Mouse (Mus musculus) olfactory bulb, adult 2 months (tissue): ENCODE results near the gene Atl3. TPM values are rescaled to one million over a fixed set of nuclear protein-coding genes. Genes with fewer than 3 reads are reported as not detected.

Experiments used
- H3K27ac ChIP-seq: fragments of 200-500 bp; 2 replicates; pipeline ENCODE4 v1.5.1; 2012; ENCODE audit warnings: low read depth, low read length; ENCODE audit not compliant: insufficient read depth
- H3K4me1 ChIP-seq: fragments of 200-500 bp; 2 replicates; pipeline ENCODE4 v1.6.1; 2012; ENCODE audit warnings: low read length; ENCODE audit not compliant: control insufficient read depth, insufficient read depth
- H3K4me3 ChIP-seq: fragments of 200-500 bp; 2 replicates; pipeline ENCODE4 v1.5.1; 2012; ENCODE audit warnings: mild to moderate bottlenecking, low read depth, low read length, moderate library complexity; ENCODE audit not compliant: insufficient read depth
- CTCF ChIP-seq: fragments of 200-500 bp; IDR thresholded peaks from 2 replicates; pipeline ENCODE4 v1.5.1; 2012; ENCODE audit warnings: low read depth, mild to moderate bottlenecking, low read length, moderate library complexity; ENCODE audit not compliant: insufficient read depth
- POLR2A ChIP-seq: fragments of 200-500 bp; IDR thresholded peaks from 2 replicates; pipeline ENCODE4 v1.6.1; 2012; ENCODE audit warnings: mild to moderate bottlenecking, low read depth, low read length, moderate library complexity; ENCODE audit not compliant: insufficient read depth
- WGBS: fragments of 180-500 bp; shearing (Covaris S2); methylation state at CpG from one replicate; pipeline ENCODE4 v1.1.7; 2018; 5-methylcytosine and 5-hydroxymethylcytosine counted together
- polyA plus RNA-seq: library from polyadenylated mRNA; stranded (reverse); fragments of >200 nt; gene quantifications from 2 replicates; pipeline ENCODE4 v1.2.4, GENCODE M21; 2012; ENCODE audit warnings: low replicate concordance; ENCODE audit not compliant: missing spikeins, insufficient read depth, insufficient read length

Gene Atl3
- polyA plus RNA-seq, 1 experiment, result not detected

DNA sequence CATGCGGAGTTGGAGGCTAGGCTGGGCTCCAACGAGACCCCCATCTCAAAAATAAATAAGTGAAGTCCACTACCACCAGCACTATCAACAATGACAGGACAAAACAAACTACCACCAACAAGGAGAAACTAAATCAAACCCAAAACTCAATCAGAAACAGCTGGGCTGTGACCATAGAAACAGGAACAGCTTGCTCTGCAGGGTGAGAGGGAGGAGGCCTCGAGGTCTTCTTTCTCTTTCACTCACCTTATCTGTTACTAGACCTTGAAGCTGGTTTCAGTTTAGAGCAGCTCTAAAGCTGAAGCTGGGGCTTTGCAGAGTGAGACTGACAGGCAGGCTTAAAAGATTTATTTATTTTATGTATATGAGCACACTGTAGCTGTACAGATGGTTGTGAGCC is 67.6 kb downstream of the Atl3 start:
- Histone ChIP-seq H3K4me3 (no peak overlapping the region), H3K27ac (no peak overlapping the region), H3K4me1 (peaks cover 6% of the 10 kb centered on the region)
- TF ChIP-seq CTCF (no peak), POLR2A (no peak)
- WGBS, result 80% methylated on average over 3 of the region's 3 CpGs

DNA sequence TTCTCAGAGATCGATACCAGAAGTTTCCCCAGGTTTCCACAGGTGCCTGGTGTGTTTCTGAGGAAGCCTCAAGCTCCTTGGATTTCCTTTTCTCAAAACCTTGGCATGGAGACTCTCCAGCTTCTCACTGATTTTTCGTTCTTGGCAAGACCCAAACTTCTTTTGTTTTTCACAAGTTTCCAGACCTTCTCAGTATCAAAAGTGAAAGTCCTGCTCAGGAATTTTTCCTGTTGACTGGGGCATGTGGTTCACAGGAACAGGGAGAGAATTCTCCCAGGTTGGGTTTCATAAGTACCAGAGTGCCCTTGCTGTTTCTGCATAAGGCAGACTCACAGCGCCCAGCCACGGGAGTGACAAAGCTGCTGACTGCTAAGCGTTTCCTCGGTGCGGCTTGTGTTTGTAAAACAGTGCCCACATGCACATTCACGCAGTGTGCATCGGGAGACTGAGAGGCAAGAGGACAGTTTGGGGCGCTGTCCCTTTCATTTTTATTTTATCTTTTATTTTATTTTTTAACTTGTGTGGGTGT is 68.8 kb downstream of the Atl3 start:
- TF ChIP-seq POLR2A (no peak), CTCF (no peak)
- Histone ChIP-seq H3K27ac (no peak overlapping the region), H3K4me1 (no peaks in the 10 kb centered on the region), H3K4me3 (no peak overlapping the region)
- 47% methylated on average over 10 of the region's 10 CpGs for WGBS

DNA sequence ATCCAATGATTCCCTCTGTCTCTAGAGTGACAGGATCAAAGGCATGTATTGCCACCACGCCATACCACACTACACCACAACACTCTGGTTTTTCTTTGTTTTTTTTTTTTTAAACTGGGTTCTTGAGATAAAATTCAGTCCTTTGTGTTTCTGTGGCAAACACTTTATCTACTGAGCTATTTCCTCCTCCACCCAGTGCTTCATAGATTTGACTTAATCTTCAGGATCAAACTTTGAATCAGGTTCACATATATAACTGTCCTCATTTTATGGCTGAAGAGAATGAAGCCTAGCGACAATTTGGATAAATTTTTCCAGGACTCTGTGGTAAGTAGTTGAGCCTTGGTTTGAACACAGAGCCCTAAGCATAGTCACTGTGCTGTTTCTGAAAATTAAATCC is 69.8 kb downstream of the Atl3 start:
- H3K4me3 ChIP-seq, result no peak overlapping the region
- no peak overlapping the region for H3K27ac ChIP-seq
- no peak for TF ChIP-seq CTCF
- TF ChIP-seq POLR2A, result no peak
- 0 out of 2 replicates have a peak, but pooled peaks cover 3% of the 10 kb centered on the region for H3K4me1 ChIP-seq
- WGBS, result 98% methylated on average over 2 of the region's 2 CpGs

DNA sequence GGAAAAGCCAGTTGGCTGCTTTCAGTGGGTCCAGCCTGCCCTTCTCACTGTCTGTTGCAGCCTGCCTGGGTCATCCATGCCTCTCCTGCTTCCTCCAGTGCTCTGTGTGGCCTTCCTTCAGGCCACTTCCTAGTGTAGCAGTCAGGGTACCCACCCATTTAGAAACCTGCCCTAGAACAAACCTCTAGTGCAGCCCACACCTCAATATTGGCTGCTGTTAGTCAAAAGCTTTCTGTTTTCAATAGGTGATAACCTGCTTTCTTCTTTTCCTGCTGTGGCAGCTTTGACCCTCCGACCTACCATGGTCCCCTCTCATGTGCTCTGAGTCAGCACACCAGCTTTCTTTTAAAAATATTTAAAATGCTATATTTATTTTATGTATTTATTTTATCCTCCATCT is 70.6 kb downstream of the Atl3 start:
- 0 out of 2 replicates have a peak, but pooled peaks cover 3% of the 10 kb centered on the region for H3K4me1 ChIP-seq
- no peak overlapping the region for H3K4me3 ChIP-seq
- TF ChIP-seq POLR2A, result no peak
- no peak for TF ChIP-seq CTCF
- H3K27ac ChIP-seq, result no peak overlapping the region
- WGBS, result 91% methylated on average over 1 of the region's 1 CpGs

DNA sequence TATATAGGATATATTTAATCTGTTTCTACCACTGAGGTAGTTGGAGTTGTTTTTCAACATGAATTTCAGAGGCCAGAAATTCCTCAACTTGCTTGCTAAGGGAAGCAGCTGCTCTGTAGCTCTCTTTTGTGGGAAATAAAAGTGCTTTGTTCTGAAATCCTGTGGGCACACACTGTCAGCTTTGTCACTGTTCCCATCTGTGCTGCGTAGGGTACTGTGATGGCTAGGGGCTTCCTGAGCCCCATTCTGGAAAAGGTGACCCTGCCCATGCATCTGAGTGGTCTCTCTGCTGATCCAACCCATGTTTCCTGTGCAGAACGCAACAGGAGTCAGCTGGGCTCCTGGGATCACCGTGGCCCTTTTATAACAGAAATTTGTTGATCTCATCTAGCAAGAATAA is 73.0 kb downstream of the Atl3 start:
- TF ChIP-seq CTCF (no peak), POLR2A (no peak)

DNA sequence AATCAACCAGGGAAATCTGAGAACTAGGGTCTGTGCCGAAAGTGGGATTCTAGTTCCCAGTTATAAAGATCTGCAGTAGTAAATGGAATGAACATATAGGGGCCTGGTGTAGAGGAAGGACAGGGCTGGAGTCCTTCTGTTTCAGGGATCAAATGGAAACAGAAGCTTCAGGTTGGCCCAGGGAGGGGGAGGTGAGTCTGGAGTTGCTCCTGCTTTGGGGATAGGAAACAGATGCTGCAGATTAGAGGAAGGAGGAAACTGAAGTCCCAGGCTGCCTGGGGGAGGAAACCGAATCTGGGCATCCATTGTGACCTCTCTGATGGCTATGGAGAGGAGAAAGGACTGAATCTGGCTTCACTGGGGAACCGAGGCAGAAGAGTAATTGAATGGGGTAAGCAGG is 74.5 kb downstream of the Atl3 start:
- 0 out of 2 replicates have a peak overlapping the region, but pooled peaks have one; percentile 24 for H3K27ac ChIP-seq
- 0 out of 2 replicates have a peak, but pooled peaks cover 3% of the 10 kb centered on the region for H3K4me1 ChIP-seq
- TF ChIP-seq POLR2A (no peak), CTCF (no peak)
- 68% methylated on average over 3 of the region's 3 CpGs for WGBS
- H3K4me3 ChIP-seq, result no peak overlapping the region

More for the DNA sequence above, 73.0 kb downstream of the Atl3 start:
- Histone ChIP-seq H3K4me3 (no peak overlapping the region), H3K27ac (no peak overlapping the region), H3K4me1 (0 out of 2 replicates have a peak, but pooled peaks cover 3% of the 10 kb centered on the region)
- WGBS, result 56% methylated on average over 3 of the region's 3 CpGs

DNA sequence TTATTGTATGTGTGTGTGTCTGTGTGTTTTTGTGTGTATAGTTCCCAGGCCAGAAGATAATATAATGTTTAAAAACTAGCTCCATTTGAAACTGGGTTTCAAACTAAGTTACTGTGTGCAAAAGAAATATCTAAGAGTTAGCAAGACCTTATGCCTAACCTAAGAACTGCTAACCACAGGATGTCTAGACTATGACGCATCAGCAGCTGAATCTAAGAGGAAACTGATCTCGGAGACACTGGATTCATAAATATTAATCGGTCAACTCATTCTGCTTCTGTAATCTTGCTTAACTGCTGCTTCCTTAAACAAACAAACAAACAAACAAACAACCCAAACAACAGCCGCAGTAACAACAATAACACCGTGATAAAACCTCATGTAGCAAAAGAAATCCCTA is 75.8 kb downstream of the Atl3 start:
- no peak overlapping the region for H3K4me3 ChIP-seq
- 71% methylated on average over 5 of the region's 5 CpGs for WGBS
- TF ChIP-seq CTCF (no peak), POLR2A (no peak)
- H3K27ac ChIP-seq, result no peak overlapping the region
- 0 out of 2 replicates have a peak, but pooled peaks cover 3% of the 10 kb centered on the region for H3K4me1 ChIP-seq

DNA sequence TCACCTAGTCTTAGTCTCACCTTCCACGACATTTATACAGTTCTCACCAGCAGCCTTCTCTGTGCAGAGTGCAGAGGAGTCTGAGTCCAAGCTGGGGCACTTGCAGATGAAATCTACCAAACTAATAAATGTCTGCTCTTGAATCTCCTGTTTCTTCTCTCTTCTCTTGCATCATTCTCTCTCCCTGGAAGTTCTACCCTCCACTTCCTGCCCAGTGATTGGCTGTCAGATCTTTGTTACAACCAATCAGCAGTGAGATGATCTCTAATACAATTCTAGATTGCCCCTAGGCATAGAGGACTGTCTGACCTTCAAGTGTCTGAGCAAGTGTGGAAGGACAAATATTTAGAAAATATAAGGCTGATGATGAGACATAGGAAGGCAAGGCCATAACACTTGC is 82.3 kb downstream of the Atl3 start:
- 88% methylated on average over 1 of the region's 1 CpGs for WGBS
- peaks cover 2% of the 10 kb centered on the region; the same call in 1 of the 2 replicates for H3K4me1 ChIP-seq
- TF ChIP-seq POLR2A (no peak), CTCF (no peak)
- H3K27ac ChIP-seq, result no peak overlapping the region
- H3K4me3 ChIP-seq, result no peak overlapping the region

DNA sequence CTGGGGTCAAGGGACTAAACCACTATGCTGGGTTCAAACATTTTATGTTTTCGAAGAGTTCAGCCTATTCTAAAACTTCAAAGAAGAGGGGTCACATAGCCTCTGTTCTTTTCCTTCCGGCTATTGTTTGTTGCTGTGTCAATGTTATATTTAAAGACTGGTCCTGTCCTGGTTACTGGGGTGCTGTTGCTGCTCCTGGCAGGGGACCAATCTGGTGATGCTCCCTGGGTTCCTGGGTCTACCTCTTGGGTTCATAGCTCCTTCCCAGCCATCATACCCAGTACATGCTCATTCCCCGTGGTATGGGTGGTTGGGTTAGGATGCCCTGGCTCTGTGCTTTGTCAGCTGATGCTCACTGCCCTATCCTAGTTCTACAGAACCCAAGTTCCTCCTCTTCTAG is 83.9 kb downstream of the Atl3 start:
- peaks cover 3% of the 10 kb centered on the region; the same call in 1 of the 2 replicates for H3K4me1 ChIP-seq
- H3K27ac ChIP-seq, result no peak overlapping the region
- H3K4me3 ChIP-seq, result no peak overlapping the region
- no peak for TF ChIP-seq CTCF
- TF ChIP-seq POLR2A, result no peak
- 88% methylated on average over 3 of the region's 3 CpGs for WGBS

DNA sequence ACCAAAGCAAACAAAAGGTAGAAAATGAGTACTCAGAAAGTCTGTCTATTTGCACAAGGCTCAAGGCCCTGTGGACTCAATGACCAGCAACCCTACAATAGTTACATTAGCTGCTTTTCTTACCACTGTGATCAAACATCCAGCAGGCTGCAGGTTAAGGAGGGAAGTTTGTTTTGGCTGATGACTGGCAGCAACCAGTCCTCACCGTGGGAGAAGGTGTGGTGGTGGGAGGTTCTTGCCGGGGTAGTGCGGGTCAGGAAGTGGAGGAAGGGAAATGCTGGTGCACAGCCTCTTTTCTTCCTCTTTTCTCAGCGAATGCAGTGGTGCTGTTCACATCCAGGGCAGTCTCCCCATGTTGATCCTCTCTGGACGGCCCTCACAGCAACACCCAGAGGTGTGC is 87.2 kb downstream of the Atl3 start:
- 65% methylated on average over 5 of the region's 5 CpGs for WGBS
- no peak for TF ChIP-seq POLR2A
- TF ChIP-seq CTCF, result no peak
- H3K27ac ChIP-seq, result no peak overlapping the region

More for the DNA sequence above, 87.2 kb downstream of the Atl3 start:
- Histone ChIP-seq H3K4me1 (peaks cover 6% of the 10 kb centered on the region; the same call in 1 of the 2 replicates), H3K4me3 (no peak overlapping the region)
